Mouse (Mus musculus) lung, postnatal 25 days (tissue): ENCODE data around the gene Ndfip2.

Experiments
- DNase-seq: peaks from one replicate; pipeline ENCODE4 v3.0.0; 2022; ENCODE audit warnings: low spot score

Ndfip2 gene

DNA sequence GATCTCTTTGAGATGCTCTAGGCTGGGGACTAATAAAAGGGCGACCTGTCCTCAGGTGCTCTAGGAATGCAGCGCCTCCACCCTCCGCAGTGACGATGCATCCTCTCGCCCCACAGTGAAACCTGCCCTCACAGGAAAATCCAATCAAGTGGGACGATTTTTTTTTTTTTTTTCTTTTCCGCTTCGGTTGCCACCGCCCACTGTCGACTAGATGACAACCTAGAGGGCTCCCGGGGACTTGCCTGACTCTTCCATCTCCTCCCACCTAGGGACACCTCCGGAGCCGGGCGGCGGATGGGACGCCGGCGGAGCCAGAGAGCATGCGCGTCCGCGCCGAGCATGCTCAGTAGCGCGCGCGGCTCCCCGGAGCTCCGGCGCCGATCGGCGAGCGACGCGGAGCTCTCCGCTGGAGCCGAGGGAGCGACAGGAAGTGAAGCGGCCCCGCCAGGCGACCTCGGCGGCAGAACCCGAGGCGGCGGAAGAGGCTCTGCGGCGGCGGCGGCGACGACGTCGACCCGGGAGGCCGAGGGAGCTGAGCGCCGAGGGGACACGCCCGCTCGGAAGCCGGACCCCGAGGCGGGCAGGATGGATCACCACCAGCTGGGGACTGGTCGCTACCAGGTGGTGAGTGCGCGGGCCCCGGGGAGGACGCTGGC, at the start of gene Ndfip2:
Gene Ndfip2, plus strand, starts transcription at position 195 of the 656 bp plus-strand sequence.
- peak; percentile 86 for DNase-seq

DNA sequence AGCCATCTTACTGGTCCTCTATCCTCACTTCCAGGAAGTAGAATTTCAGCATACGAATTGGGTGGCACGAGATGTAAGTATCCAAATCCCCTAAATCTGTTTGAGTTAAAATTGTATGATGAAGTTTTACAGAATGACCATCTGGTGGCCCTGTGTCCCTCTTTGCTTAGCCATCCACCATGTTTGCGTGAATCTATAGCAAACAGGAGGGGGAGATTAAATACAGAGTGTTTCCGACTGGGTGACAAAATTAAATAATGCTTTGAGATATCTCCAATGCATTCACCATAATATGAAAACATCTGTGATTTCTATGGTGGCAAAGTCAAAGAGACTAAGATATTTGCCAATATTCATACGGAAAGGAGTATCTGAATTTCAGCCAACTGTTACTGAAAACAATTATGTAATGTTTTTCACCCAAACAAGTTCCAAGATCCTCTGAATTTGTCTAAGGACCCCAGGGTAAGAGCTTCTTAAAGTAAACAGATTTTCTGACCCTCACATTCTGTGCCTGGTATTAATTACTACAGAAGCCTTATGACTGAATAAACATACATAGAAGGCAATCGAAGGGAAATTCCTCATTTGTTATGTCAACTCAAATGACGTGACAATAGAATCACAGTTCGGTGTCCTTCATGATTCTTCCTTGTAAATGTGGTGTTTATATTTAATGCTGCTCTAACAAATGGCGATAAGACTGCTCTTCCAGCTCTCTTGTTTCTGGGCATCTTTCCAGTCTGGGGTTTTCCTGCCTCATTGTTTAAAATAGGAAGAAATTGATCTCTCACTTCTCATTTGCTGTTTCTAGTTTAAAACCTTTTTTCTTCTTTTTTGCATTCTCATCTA, 38.6 kb upstream of the Ndfip2 start:
- DNase-seq = peak; percentile 5

DNA sequence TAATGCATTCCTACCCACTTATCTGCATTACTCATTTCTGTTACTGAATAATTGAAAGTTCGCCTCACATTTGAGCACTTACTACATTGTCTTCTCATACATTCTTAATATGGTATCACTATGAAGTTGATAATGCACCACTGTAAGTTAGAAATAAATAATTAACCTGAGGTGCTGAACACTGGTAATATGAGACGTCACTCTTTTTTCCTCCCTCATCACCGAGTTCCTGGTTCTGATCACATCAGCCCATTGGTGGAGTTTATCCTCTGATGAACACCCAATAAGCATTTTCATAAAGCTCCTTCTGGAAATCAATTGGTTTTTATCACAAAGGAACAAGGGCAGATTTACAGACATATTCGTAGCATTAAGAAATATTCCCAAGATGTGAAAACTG, 36.1 kb upstream of the Ndfip2 start:
- DNase-seq = no peak

DNA sequence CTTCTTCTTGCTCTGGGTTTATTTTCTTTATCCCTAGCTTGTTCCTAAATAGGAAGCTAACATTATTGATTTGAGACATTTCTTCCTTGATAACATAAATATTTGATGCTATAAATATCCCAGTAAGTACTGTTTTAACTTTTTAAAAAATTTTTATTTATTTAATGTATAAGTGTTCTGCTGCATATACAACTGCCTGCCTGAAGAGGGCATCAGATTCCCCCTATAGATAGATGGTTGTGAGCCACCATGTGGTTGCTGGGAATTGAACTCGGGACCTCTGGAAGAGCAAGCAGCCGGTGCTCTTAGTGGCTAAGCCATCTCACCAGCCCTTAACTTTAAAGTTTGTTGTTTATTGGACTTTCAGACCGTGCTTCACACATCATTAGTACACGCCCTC, 32.6 kb upstream of the Ndfip2 start:
- no peak for DNase-seq

DNA sequence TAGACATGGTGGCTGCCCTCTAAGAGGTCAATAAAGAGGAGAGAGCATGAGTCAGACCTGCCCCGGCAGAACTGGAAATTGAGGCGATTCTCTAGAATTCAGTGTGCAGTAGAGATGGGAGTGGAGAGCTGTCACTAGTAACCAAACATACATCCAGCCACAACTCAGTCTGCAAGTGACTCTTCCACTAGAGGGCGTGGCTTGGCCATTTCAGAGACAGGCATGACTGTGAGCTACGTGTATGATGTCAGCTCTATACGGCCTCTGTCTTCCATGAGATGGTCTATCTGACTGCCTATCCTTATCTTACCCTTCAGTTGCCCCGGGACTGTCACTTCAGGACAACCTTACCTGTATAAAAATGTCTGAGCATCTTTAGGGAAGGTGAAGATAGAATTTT, 26.0 kb upstream of the Ndfip2 start:
- peak; percentile 41 for DNase-seq

DNA sequence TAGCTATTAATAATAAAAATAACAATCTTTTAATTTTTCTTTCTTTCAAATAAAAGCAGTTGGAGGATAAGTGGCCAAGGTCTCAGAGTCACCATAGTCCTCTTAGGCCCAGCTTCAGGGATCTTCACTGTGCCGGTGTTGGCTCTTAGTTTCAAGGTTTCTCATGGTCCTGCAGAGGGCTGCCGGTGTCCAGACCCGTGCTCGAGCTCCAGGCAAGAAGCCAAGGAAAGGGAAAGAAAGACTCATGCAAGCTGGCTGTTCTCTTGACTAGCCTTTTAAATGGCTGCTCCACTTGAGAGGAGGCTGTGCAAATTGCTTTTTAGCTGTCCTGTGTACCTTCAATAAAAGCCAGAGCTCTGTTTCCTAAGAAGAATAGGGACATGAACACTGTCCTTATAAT, 21.8 kb upstream of the Ndfip2 start:
- DNase-seq = no peak

DNA sequence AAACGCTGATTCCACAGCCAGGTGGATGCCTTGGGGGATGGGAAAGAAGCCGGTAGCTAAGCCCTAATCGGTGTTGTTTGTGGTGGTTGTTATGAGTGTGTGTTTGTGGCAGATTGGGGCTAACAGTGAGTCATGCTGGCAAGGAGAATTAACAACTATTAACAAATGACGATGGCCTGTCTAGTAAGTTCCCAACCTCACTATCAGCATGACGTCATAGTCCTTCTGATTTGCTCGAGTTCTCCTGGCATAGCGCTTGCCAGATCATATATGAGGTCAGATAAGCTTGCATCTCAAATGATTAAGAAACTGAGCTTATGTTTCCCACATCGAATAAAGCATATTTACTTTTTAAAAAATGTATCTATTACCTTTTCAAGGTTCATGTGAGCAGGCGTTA, 20.6 kb upstream of the Ndfip2 start:
- DNase-seq = no peak

DNA sequence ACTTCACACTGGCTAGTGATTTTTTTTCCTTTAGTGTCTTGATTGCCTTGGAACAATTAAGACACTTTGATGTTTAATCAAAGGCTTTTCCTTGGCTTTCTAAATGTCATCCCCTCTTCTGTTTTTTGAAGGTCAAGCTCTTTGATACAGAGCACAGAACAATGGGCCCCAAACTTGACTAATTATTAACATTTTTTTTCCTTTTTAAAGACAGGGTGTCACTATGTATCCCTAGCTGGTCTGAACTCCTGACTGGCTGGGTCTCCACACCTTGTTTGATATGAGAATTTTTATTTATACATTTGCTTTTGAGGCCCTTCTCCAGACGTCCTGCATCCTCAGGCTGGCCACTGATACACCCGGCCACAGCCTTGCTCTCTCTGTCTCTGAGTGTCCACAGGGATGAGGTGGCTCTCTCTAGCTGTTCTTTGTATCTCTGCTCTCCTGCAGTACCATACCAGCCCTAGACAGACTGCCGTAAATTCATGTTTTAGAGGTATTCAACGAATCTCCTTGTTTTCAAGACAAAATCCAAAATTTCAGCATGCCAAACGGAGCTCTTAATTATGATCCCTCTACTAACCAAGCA, 19.8 kb upstream of the Ndfip2 start:
- no peak for DNase-seq

DNA sequence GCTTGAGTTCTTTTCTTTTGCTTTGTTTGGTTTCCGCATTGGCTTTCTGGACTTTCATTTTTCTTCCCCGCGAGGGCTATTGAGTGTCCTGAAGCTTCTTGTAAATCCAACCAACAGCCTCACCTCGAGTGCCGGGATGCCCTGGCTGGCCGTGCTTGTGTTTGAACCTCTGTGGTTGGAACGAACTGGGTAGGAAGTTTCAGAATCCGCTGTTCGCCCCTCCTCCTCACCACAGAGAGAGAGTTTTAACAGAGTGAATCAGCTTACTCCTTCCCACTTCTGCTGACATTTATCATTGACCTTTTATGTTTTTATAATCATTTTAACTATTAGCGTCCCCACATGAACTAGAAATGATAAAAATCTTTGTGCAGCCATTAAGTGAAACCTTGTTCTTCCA, 18.3 kb upstream of the Ndfip2 start:
- no peak for DNase-seq

DNA sequence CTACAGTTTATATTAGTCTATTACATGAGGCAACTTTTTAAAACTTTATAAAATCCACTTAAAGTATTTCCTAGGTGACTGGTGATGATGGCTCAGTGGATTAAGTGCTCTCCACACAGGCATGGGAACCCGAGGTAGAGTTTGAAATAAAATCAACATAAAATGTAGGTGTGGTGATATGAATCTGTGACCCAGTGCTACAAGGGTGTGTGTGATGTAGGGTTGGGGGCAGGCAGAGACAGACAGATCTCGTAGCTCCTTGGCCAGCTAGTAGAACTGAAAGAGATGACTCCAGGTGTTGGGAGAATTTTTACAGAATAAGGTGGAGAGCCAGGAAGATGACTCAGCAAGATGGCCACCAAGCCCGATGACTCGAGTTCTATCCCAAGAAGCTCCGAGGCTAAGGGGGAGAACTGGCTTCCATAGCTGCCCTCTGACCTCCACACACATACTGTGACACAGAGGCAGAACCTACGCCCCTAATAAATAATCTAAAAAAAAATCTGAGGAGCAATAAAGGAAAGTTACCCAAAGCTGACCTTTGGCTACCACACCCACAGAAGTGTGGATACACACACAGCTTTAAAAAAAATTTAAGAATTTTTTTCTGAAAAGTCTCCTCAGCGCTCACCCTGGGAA, 14.4 kb upstream of the Ndfip2 start:
- DNase-seq = no peak

DNA sequence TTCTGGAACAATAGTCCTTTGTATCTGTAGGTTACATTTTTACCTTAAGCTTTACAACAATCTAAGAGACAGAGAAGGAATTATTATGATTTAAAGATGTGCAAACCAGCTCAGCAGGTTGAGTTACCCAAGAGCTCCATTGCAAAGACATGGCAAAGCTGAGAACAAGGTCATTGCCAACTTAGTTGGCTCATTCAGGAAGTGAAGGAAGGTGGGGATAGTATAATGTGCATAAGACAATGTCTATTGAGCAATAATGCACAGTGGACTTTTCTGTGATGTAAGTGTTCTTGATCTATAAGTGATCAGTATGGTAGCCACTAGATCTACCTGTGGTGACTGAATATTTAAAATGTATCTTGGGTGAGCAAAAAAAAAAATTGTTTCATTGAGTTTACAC, 7.3 kb upstream of the Ndfip2 start:
- DNase-seq = no peak

DNA sequence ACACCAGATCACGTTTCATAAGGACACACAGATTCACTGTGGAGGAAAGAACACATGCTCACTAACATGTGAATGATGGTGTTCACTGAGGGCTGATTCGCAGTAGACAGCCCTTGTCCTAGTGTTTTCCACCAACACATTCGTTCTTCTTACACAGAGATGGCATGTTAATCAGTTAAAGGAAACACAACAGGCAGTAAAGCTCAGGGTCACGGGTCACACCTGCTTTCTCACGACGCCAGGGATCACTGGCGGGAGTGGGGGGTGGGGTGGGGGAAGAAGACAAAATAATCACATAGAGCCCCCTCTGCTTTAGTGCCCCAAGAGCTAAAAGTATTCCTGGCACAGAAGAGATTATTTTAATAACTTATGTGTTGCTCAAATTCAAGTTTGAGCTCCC, 5.1 kb upstream of the Ndfip2 start:
- DNase-seq = no peak

DNA sequence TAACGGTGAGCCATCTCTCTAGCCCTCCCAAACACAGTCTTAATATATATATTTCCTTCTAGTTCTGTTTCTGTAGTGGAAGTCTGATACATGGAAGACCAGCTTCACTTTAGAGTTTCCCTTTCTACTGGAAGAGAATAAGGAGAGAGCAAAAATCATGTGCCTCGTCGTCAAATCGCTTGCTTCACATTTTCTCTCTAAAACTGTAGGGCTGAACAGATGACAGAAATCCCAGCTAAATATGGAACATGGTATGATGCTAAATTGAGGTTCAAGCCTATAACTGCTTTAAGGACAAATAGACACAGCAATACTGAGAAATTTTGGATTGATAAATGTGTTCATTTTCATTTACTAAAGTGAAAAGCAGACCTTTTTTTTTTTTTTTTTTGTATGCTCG, 4.0 kb upstream of the Ndfip2 start:
- DNase-seq = no peak

DNA sequence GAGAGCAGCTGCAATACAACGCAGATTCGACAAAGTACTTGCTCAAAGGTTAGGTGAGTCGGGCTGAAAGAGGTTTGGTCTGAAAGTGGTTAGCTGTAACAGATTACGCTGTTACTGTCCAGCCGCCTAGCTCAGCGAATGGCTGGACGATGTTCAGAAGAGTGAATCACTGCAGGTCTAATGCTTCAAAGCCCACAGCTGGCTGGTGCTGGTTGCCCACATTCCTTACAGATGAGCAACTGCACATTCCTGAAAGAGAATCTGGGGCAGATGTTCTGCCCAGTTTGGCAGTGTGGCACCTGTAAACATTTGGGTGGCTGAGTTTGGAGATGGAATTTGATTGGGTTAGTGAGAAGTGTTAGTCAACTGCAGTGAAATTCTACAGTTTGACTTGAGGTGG, 2.8 kb upstream of the Ndfip2 start:
- DNase-seq = peak; percentile 5

DNA sequence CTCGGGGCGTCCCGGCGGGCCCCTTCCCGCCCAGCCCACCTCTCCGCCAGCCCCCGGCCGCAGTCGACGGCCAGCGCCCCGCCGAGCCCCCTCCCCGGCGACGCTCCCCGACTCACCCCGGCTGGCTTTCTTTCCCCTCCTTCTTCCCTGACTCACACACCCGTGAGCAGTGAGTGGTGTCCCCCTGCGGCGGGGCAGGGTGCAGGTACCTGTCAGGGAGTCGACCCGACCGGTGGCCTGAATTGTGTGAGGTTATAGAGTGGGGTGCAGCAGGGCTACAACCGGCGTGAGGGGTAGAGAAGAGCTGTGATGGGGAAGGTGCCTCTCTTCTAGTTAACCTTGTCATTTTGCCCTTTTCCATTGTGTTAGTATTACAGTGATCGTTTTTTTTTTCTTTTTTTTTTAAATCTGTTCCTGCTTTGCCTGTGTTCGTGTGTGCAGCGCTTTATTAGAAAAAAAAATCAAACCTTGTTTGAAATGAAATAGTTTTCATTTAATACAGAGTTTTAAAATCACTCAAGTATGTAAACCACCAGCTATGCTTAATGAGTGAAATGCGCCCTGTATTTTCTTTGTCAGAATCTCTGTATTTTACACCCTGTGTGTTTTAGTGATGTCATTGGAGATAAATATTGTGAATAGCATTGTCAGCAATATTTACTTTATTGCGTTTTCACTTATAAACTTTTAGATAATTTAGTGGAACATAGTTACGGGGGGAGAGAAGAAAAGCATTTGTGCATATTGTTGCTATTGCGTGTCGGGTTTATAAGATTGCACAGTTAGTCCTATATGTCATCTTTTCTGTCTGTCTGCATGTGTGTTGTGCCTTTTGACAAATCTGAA, 885 bp downstream of the Ndfip2 start:
- peak; percentile 50 for DNase-seq

DNA sequence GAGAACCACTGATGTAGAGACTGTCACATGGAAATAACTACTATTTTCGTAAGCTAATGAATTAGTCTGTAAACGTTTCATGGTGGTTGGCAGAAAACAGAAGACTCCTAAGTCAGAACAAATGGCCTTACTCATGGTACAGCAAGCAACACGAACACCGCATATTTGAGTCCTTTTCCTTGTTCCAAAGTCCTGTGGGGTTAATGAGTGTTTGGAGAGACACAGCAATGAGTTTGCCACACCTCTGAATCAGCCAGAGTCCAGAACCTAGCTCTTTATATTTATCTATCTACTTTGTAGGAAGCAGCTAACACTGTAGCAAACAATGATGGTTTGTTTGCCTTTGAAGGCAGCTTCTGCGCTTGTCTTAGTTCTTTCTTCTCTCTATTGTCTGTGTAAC, 4.5 kb downstream of the Ndfip2 start:
- DNase-seq = no peak

DNA sequence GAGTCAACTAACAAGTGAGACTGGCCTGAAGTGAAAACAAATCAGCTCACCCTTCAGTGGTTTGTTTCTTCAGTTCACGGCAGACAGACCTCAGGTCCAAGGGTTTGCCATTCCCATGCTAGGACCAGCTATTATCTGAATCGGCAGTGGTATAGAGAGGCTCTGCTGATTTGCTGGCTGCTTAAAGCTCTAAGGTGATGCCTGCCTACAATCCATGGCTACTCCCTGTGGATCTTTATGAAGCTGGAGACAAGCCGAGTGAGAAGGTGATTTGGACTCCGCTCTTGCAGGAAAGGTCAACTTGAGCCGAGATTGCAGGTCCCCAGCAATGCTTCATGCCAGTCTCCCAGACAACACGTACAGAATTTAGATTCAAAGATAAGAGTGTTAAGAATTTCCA, 8.7 kb downstream of the Ndfip2 start:
- no peak for DNase-seq

DNA sequence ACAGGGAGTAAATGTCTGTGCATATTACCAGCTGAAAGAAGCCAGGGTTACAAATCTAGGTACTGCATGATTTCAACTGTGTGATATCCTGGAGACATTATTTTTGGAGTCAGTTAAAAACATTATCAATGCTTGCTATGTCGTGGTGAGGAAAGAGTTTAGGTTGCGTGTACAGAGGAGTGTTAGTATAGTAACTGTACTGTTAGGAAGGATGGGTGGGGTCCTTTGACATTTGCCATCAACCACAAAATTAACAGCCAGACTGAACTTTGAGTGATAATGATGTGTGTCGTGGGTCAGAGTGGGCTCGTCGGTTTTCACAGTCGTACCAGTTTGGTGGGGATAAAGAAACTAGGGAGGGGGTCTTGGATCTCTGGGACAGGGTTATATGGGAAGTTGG, 13.7 kb downstream of the Ndfip2 start:
- DNase-seq = no peak

DNA sequence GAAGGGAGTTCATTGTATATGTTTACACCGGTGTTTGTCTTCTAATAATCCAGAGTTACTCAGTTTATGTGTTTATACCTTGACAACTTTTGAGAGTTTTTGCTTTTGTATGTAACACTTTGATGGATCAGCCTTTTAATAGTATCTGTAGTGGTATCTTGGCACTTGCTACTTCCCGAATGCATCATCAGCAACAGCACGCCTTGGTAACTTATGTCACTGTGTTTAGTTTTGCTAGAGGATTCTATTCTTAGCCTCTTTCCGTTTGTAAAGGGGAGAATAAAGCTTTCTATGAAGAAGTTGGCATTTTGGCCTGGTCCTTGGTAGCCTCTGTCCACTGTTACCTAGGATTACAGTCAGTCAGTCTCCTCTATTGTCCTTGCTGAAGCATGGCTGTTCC, 14.2 kb downstream of the Ndfip2 start:
- DNase-seq = no peak

DNA sequence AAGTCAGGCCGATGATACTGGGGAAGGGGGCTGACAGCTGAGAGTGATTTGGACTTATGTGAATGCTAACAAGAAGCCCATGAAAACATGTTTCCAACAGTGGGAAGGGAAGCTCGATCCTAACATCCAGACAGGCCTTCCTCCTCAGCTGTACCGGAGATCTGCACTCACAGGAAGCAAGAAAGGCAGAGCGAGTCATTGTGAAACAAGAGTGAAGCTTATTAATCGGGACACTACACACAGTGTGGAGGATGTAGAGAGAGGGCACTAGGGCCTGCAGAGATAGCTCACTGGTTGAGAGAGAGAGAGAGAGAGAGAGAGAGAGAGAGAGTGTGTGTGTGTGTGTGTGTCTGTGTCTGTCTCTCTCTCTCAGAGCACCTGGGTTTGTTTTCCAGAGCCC, 16.8 kb downstream of the Ndfip2 start:
- DNase-seq = no peak

DNA sequence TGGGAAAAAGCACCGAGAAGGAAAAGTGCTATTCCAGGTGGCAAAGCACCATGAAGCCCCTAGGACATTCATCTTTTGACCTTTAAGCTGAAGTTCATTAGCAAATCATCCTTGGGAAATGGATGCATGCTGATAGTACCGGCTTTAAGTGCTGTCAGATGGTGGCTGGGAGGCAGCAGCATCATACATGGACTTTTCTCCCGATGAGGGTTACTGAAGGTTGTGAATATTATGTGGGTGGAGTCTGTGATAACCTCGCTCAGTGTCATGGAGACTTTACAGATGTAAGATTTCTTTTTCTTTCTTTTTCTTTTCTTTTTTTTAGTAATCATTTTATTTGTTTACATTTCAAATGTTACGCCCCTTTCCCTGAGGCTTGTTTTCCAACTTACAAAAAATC, 18.9 kb downstream of the Ndfip2 start:
- no peak for DNase-seq

DNA sequence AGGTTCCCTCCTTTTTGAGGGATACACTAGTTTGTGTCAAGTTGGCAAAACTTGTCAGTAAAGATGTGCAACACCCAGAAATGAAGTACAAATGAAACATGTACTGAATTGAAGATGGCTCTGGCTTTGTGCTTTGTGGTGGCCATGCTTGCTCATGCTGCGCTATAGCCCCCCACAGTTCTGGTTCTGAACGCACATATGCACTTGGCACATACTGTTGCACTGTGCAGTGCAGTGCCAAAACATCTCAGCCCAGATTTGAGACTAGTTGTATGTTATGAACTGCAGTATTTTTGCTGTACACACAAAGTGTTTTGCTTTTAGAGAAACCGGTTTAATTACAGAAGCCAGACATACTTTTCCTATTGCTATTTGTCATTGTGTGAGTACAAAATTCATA, 25.7 kb downstream of the Ndfip2 start:
- DNase-seq = no peak
